Mouse (Mus musculus): ENCODE measurements around the gene Sorbs1.

DNA sequence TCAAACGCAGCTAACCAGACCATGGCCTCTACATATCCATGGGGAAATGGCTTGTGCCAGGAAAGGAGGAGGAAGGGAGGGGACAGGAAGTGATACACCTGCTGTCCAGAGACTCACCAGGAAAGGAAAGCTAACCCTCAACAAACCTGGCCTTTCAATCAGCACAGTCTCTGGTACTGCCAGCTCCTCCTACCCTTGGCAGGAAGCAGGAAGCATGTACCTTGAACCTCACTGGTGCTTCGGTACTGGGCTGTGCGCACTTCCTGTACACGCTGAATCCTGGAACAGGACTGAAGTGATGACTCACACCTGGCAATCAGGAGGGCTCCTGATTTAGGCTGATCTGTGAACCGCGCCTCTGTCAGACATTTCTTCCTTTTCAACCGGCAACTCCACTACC, 206.0 kb downstream of the Sorbs1 start:
- no peak for TF ChIP-seq CTCF (IDR thresholded peaks at IDR 0.05; ENCODE audit: borderline replicate concordance, insufficient read depth, low read length)
- no peak for TF ChIP-seq POLR2A (IDR thresholded peaks at IDR 0.05; ENCODE audit: low read depth, low read length)

Measured in embryonic fibroblast, embryonic 13.5 days (primary cell).